19 mouse cellular contexts compared by ENCODE assay signal in the genomic region with DNA sequence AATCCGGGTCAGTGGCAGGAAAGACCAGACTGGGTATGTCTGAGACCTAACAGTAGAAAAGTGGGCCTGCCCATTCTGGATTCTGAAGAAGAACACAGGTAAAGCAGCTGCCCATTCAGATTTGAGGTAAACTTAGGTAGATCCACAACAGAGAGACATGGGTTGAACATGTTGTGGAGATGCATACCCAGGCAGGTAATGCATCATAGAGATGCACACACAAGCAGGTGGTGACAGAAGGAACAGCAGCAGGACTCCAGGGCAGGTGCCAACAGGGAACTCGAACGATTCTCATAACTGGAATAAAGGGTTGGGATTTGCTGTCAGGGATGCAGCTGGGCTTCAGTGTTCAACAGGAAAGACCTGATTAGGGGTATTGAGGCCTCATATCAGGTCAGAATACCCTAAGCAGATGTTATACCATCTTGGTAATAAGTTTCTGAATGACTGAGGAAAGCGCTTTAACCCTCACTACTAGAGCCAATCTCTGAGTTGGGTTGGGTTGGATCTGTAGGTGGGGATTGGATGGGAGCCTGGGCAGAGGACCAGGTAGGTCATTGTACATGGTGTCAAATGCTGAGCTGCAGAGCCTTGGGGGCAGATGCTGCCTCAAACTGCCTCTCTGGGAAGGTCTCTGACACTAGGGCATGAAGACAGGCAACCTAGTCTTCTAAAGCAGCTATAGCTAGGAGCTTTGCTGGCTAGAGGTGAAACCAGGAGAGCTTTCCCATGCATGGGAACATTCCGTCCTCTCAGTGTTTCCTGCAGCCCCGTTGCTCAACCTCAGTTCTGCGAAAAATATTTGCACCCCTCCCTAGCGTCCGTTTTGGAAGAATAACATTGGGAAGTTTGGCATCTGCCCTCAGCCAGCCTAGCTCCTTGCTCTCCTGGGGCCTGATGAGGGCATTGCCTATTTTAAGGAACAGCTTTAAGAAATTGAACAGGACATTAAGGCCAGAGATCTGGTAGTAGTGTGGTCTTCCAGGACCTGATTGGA. TPM values are rescaled to one million over a fixed set of nuclear protein-coding genes. Genes with fewer than 3 reads are reported as not detected.
DNase-seq lines count a peak whose midpoint lies in the region; ATAC-seq and TF ChIP-seq lines count a peak whose summit lies in the region.
"Had no signal": no experiment of that assay in that cellular context is flagged by ENCODE, and none has a peak within 500 bp of the region (broad histone marks: within the 10 kb centered on the region; RNA-seq: fewer than 3 reads in every experiment).

No protein-coding gene starts in this region.

- H3K36me3 ChIP-seq in liver, postnatal 0 days (replicated peaks; ENCODE audit: insufficient read depth, low read length), result no peaks in the 10 kb centered on the region
- H3K36me3 ChIP-seq in liver, embryonic 11.5 days (ENCODE audit: control insufficient read depth, insufficient read depth, low read length), result no peaks in the 10 kb centered on the region
- H3K36me3 ChIP-seq: lung, embryonic 15.5 days had no signal

- no peaks in the 10 kb centered on the region for H3K9me3 ChIP-seq in liver, postnatal 0 days (ENCODE audit: low read length)
- no peaks in the 10 kb centered on the region for H3K9me3 ChIP-seq in liver, embryonic 11.5 days (ENCODE audit: control insufficient read depth, low read length)
- H3K9me3 ChIP-seq: lung, embryonic 15.5 days had no signal

- TF ChIP-seq EP300 in liver, postnatal 0 days (IDR thresholded peaks at IDR 0.05; ENCODE audit: low read depth), result peak; percentile 36; the same call in 1 of the 2 replicates

- no peak overlapping the region for H3K9ac ChIP-seq in liver, postnatal 0 days (replicated peaks)
- H3K9ac ChIP-seq in liver, embryonic 11.5 days (ENCODE audit: low read depth, low read length), result no peak overlapping the region
- H3K9ac ChIP-seq: lung, embryonic 15.5 days had no signal

- no peak for TF ChIP-seq CTCF in liver, postnatal 0 days (IDR thresholded peaks at IDR 0.05; ENCODE audit: low read depth)

- no peak overlapping the region for H3K4me2 ChIP-seq in liver, postnatal 0 days (ENCODE audit: low read depth, low read length)
- H3K4me2 ChIP-seq in liver, embryonic 11.5 days, result no peak overlapping the region
- H3K4me2 ChIP-seq: lung, embryonic 15.5 days had no signal

- no peaks in the 10 kb centered on the region for H3K27me3 ChIP-seq in liver, postnatal 0 days (ENCODE audit: insufficient read depth, low read length)
- H3K27me3 ChIP-seq in liver, embryonic 11.5 days (replicated peaks; ENCODE audit: control insufficient read depth, insufficient read depth, low read length), result no peaks in the 10 kb centered on the region; the same call in 1 of the 2 replicates
- H3K27me3 ChIP-seq: lung, embryonic 15.5 days had no signal

- 79% methylated on average over 9 of the region's 9 CpGs for WGBS in liver, postnatal 0 days (ENCODE audit: insufficient replicate concordance)
- WGBS in liver, embryonic 11.5 days, result 82% methylated on average over 9 of the region's 9 CpGs

- H3K4me1 ChIP-seq in liver, postnatal 0 days (ENCODE audit: insufficient read depth), result no peaks in the 10 kb centered on the region
- no peaks in the 10 kb centered on the region for H3K4me1 ChIP-seq in liver, embryonic 11.5 days (replicated peaks; ENCODE audit: control insufficient read depth, insufficient read depth, low read length)

- no peak overlapping the region for H3K4me3 ChIP-seq in liver, postnatal 0 days (ENCODE audit: low read depth, low read length)
- H3K4me3 ChIP-seq in liver, embryonic 11.5 days (ENCODE audit: low read depth, low read length), result no peak overlapping the region
- H3K4me3 ChIP-seq: lung, embryonic 15.5 days had no signal

- peak; percentile 72 for DNase-seq in gastrocnemius, adult 18-20 months (ENCODE audit: low spot score)
- no peak for DNase-seq in gastrocnemius, postnatal 4 days (ENCODE audit: low spot score in 2 of 2)
- DNase-seq in liver, postnatal 0 days, result no peak
- DNase-seq in liver, embryonic 11.5 days (ENCODE audit: low spot score), result no peak
- peak; percentile 97 for DNase-seq in cerebellum, postnatal 25 days
- peak; percentile 44 for DNase-seq in lung, postnatal 36 days
- no peak for DNase-seq in kidney, adult 18-20 months
- no peak for DNase-seq in ovary, postnatal 10 days (ENCODE audit: low spot score)
- DNase-seq: embryo, embryonic 11 days; kidney, postnatal 14 days; midbrain, embryonic 14.5 days; right cerebral cortex, postnatal 4 days had no signal

- peak; percentile 74 for ATAC-seq in liver, postnatal 0 days
- no peak for ATAC-seq in liver, embryonic 11.5 days (replicated peaks; ENCODE audit: low FRiP score)

- no peak overlapping the region for H3K27ac ChIP-seq in liver, postnatal 0 days (ENCODE audit: low read depth)
- H3K27ac ChIP-seq in liver, embryonic 11.5 days (ENCODE audit: low read depth, low read length), result no peak overlapping the region
- H3K27ac ChIP-seq: lung, embryonic 15.5 days had no signal

RNA-seq across cellular contexts. Expression of gene Gm17482, which starts 11.2 kb away (rescaled TPM):
- total RNA-seq in gastrocnemius, adult 18-20 months (2021), result not detected
- total RNA-seq in gastrocnemius, postnatal 4 days (2021), result not detected
- polyA plus RNA-seq in liver, postnatal 0 days (2015; fragmentation: Nextera tagmentation; extraction: Ambion mirVana), result not detected in 2 replicates
- polyA plus RNA-seq in liver, embryonic 11.5 days (2014; fragmentation: Nextera tagmentation; extraction: Ambion mirVana), result not detected in 2 replicates
- total RNA-seq: adrenal gland, postnatal 36 days; granulocyte monocyte progenitor cell, adult 5-6 weeks; left cerebral cortex, postnatal 36 days had no signal
- polyA plus RNA-seq: C2C12; forebrain, embryonic 11.5 days; lung, embryonic 15.5 days; midbrain, embryonic 14.5 days; neural tube, embryonic 14.5 days had no signal

RNA-seq across cellular contexts. Expression of gene Timp4, which starts 13.7 kb away (rescaled TPM):
- total RNA-seq in gastrocnemius, adult 18-20 months (2021), result 10 to 100 TPM; 20.1 to 24.4 TPM
- 1 to 10 TPM; 1.4 to 2.7 TPM for total RNA-seq in gastrocnemius, postnatal 4 days (2021)
- polyA plus RNA-seq in liver, postnatal 0 days (2015; fragmentation: Nextera tagmentation; extraction: Ambion mirVana), result 0.11 TPM in 1 of 2 replicates, not detected in the other
- polyA plus RNA-seq in liver, embryonic 11.5 days (2014; fragmentation: Nextera tagmentation; extraction: Ambion mirVana), result 0.04 TPM in 1 of 2 replicates, not detected in the other
- total RNA-seq: granulocyte monocyte progenitor cell, adult 5-6 weeks had no signal

Comparison
In these comparisons a context has a peak if more than half of its experiments do, and no peak if none do; other contexts are left out.
1. DNase-seq: peak in gastrocnemius, adult 18-20 months (single experiment), cerebellum, postnatal 25 days (2 of 2) and lung, postnatal 36 days (single experiment); none in gastrocnemius, postnatal 4 days (0 of 2), liver, postnatal 0 days (single experiment), liver, embryonic 11.5 days (single experiment), kidney, adult 18-20 months (single experiment) and ovary, postnatal 10 days (single experiment).
2. RNA of gene Timp4, which starts 13.7 kb away (total RNA-seq): 20.1 to 24.4 TPM in gastrocnemius, adult 18-20 months; 1.4 to 2.7 TPM in gastrocnemius, postnatal 4 days; every median in the first group is over 4 times any median in the second.